Mouse (Mus musculus): ENCODE results near the gene Tbc1d1. TPM values are rescaled to one million over a fixed set of nuclear protein-coding genes. Genes with fewer than 3 reads are reported as not detected.
A peak's percentile ranks its signal among the peaks of the same experiment; 100 is the strongest.

The Tbc1d1 gene
- polyA plus RNA-seq, 1 experiment from 2014 or later: 58.7 TPM

GRCm38 (mm10) chr5:64160705-64161391 lies 4.7 kb downstream of the Tbc1d1 start:
- no peaks in the 10 kb centered on the region for H3K27me3 ChIP-seq (ENCODE audit: insufficient read depth, low read length)
- peaks cover 19% of the 10 kb centered on the region for H3K4me1 ChIP-seq (ENCODE audit: insufficient read depth)
- H3K4me3 ChIP-seq (ENCODE audit: low read depth, low read length): peak overlapping the region; percentile 75
- no peak overlapping the region for H3K27ac ChIP-seq (ENCODE audit: low read depth)
- no peaks in the 10 kb centered on the region for H3K9me3 ChIP-seq (ENCODE audit: low read depth, low read length)
- WGBS: under 1% methylated on average over 23 of the region's 23 CpGs
- H3K36me3 ChIP-seq (ENCODE audit: insufficient read depth): peaks cover 3% of the 10 kb centered on the region; the same call in 1 of the 2 replicates
- peak overlapping the region; percentile 99 for H3K4me2 ChIP-seq
- peak; percentile 51 for DNase-seq
- no peak for TF ChIP-seq CTCF (IDR thresholded peaks at IDR 0.05; ENCODE audit: low read depth)
- ATAC-seq (ENCODE audit: insufficient read depth): no peak
- peak overlapping the region; percentile 58 for H3K9ac ChIP-seq

GRCm38 (mm10) chr5:64161917-64162316 lies 5.8 kb downstream of the Tbc1d1 start:
- Histone ChIP-seq H3K9me3 (ENCODE audit: low read depth, low read length) (no peaks in the 10 kb centered on the region), H3K9ac (no peak overlapping the region), H3K4me3 (ENCODE audit: low read depth, low read length) (peak overlapping the region; percentile 75), H3K36me3 (ENCODE audit: insufficient read depth) (peaks cover 3% of the 10 kb centered on the region; the same call in 1 of the 2 replicates), H3K27ac (ENCODE audit: low read depth) (no peak overlapping the region), H3K4me1 (ENCODE audit: insufficient read depth) (peaks cover 19% of the 10 kb centered on the region), H3K4me2 (peak overlapping the region; percentile 99), H3K27me3 (ENCODE audit: insufficient read depth, low read length) (no peaks in the 10 kb centered on the region)
- 46% methylated on average over 3 of the region's 3 CpGs for WGBS
- TF ChIP-seq CTCF (IDR thresholded peaks at IDR 0.05; ENCODE audit: low read depth): no peak
- ATAC-seq (ENCODE audit: insufficient read depth) (no peak), DNase-seq (no peak)

GRCm38 (mm10) chr5:64162582-64162981 lies 6.5 kb downstream of the Tbc1d1 start:
- no peak overlapping the region for H3K27ac ChIP-seq (ENCODE audit: low read depth)
- no peak for TF ChIP-seq CTCF (IDR thresholded peaks at IDR 0.05; ENCODE audit: low read depth)
- no peak overlapping the region for H3K9ac ChIP-seq
- no peaks in the 10 kb centered on the region for H3K27me3 ChIP-seq (ENCODE audit: insufficient read depth, low read length)
- no peak for DNase-seq
- no peak for ATAC-seq (ENCODE audit: insufficient read depth)
- WGBS: 75% methylated on average over 5 of the region's 5 CpGs
- H3K36me3 ChIP-seq (ENCODE audit: insufficient read depth): peaks cover 3% of the 10 kb centered on the region; the same call in 1 of the 2 replicates
- H3K4me1 ChIP-seq (ENCODE audit: insufficient read depth): peaks cover 19% of the 10 kb centered on the region
- H3K9me3 ChIP-seq (ENCODE audit: low read depth, low read length): no peaks in the 10 kb centered on the region
- no peak overlapping the region for H3K4me3 ChIP-seq (ENCODE audit: low read depth, low read length)
- no peak overlapping the region for H3K4me2 ChIP-seq

- TF ChIP-seq CTCF (IDR thresholded peaks at IDR 0.05; ENCODE audit: low read depth): no peak
- Histone ChIP-seq H3K27me3 (ENCODE audit: insufficient read depth, low read length) (no peaks in the 10 kb centered on the region), H3K4me2 (no peak overlapping the region), H3K4me1 (ENCODE audit: insufficient read depth) (peaks cover 13% of the 10 kb centered on the region; the same call in 1 of the 2 replicates), H3K4me3 (ENCODE audit: low read depth, low read length) (no peak overlapping the region), H3K36me3 (ENCODE audit: insufficient read depth) (peaks cover 3% of the 10 kb centered on the region; the same call in 1 of the 2 replicates), H3K9me3 (ENCODE audit: low read depth, low read length) (no peaks in the 10 kb centered on the region), H3K27ac (ENCODE audit: low read depth) (no peak overlapping the region), H3K9ac (no peak overlapping the region)
- DNase-seq (no peak), ATAC-seq (ENCODE audit: insufficient read depth) (no peak)
- WGBS: 88% methylated on average over 3 of the region's 3 CpGs
Measured at GRCm38 (mm10) chr5:64164414-64164813, 8.3 kb downstream of the Tbc1d1 start.

- peaks cover 3% of the 10 kb centered on the region; the same call in 1 of the 2 replicates for H3K36me3 ChIP-seq (ENCODE audit: insufficient read depth)
Measured at GRCm38 (mm10) chr5:64165826-64166225, 9.7 kb downstream of the Tbc1d1 start.

GRCm38 (mm10) chr5:64168990-64169540 lies 13.0 kb downstream of the Tbc1d1 start:
- no peak overlapping the region for H3K9ac ChIP-seq
- WGBS: 84% methylated on average over 10 of the region's 10 CpGs

More at GRCm38 (mm10) chr5:64165826-64166225, 9.7 kb downstream of the Tbc1d1 start:
- Histone ChIP-seq H3K4me2 (no peak overlapping the region), H3K9me3 (ENCODE audit: low read depth, low read length) (no peaks in the 10 kb centered on the region), H3K27ac (ENCODE audit: low read depth) (no peak overlapping the region), H3K9ac (no peak overlapping the region), H3K4me3 (ENCODE audit: low read depth, low read length) (no peak overlapping the region), H3K4me1 (ENCODE audit: insufficient read depth) (peaks cover 13% of the 10 kb centered on the region; the same call in 1 of the 2 replicates), H3K27me3 (ENCODE audit: insufficient read depth, low read length) (no peaks in the 10 kb centered on the region)
- 72% methylated on average over 2 of the region's 2 CpGs for WGBS
- DNase-seq (no peak), ATAC-seq (ENCODE audit: insufficient read depth) (no peak)
- TF ChIP-seq CTCF (IDR thresholded peaks at IDR 0.05; ENCODE audit: low read depth): no peak

GRCm38 (mm10) chr5:64172884-64173283 lies 16.8 kb downstream of the Tbc1d1 start:
- Histone ChIP-seq H3K9me3 (ENCODE audit: low read depth, low read length) (no peaks in the 10 kb centered on the region), H3K4me1 (ENCODE audit: insufficient read depth) (no peaks in the 10 kb centered on the region), H3K36me3 (ENCODE audit: insufficient read depth) (peaks cover 5% of the 10 kb centered on the region; the same call in 1 of the 2 replicates), H3K9ac (no peak overlapping the region), H3K27me3 (ENCODE audit: insufficient read depth, low read length) (no peaks in the 10 kb centered on the region), H3K4me3 (ENCODE audit: low read depth, low read length) (no peak overlapping the region), H3K4me2 (no peak overlapping the region), H3K27ac (ENCODE audit: low read depth) (no peak overlapping the region)
- TF ChIP-seq CTCF (IDR thresholded peaks at IDR 0.05; ENCODE audit: low read depth): no peak
- no peak for ATAC-seq (ENCODE audit: insufficient read depth)
- 55% methylated on average over 3 of the region's 3 CpGs for WGBS
- DNase-seq: no peak

More at GRCm38 (mm10) chr5:64168990-64169540, 13.0 kb downstream of the Tbc1d1 start:
- TF ChIP-seq CTCF (IDR thresholded peaks at IDR 0.05; ENCODE audit: low read depth): no peak
- Histone ChIP-seq H3K27ac (ENCODE audit: low read depth) (no peak overlapping the region), H3K9me3 (ENCODE audit: low read depth, low read length) (no peaks in the 10 kb centered on the region), H3K4me3 (ENCODE audit: low read depth, low read length) (no peak overlapping the region), H3K36me3 (ENCODE audit: insufficient read depth) (peaks cover 5% of the 10 kb centered on the region; the same call in 1 of the 2 replicates), H3K27me3 (ENCODE audit: insufficient read depth, low read length) (no peaks in the 10 kb centered on the region), H3K4me1 (ENCODE audit: insufficient read depth) (no peaks in the 10 kb centered on the region), H3K4me2 (no peak overlapping the region)
- DNase-seq (no peak), ATAC-seq (ENCODE audit: insufficient read depth) (no peak)
